Mouse (Mus musculus) lung, postnatal 25 days (tissue): ENCODE measurements around the gene Elmo1.

Experiments
- DNase-seq: peaks from one replicate; pipeline ENCODE4 v3.0.0; 2022; ENCODE audit warnings: low spot score

Gene Elmo1

GRCm38 (mm10) chr13:20537487-20537886 lies 447.1 kb downstream of the Elmo1 start:
- DNase-seq = no peak

GRCm38 (mm10) chr13:20538216-20539070 lies 448.0 kb downstream of the Elmo1 start:
- DNase-seq = no peak

GRCm38 (mm10) chr13:20539631-20540030 lies 449.2 kb downstream of the Elmo1 start:
- DNase-seq = no peak

GRCm38 (mm10) chr13:20546568-20547204 lies 456.3 kb downstream of the Elmo1 start:
- no peak for DNase-seq

- peak; percentile 23 for DNase-seq
These were observed 459.6 kb downstream of the Elmo1 start for GRCm38 (mm10) chr13:20549983-20550382.

GRCm38 (mm10) chr13:20551559-20551958 lies 461.2 kb downstream of the Elmo1 start:
- no peak for DNase-seq

- no peak for DNase-seq
These were observed 465.6 kb downstream of the Elmo1 start for GRCm38 (mm10) chr13:20555853-20556452.

- DNase-seq = no peak
These were observed 466.3 kb downstream of the Elmo1 start for GRCm38 (mm10) chr13:20556739-20557138.

- DNase-seq = no peak
These were observed 466.8 kb downstream of the Elmo1 start for GRCm38 (mm10) chr13:20557156-20557555.

GRCm38 (mm10) chr13:20558376-20558775 lies 468.0 kb downstream of the Elmo1 start:
- DNase-seq = no peak

- DNase-seq = no peak
These were observed 474.0 kb downstream of the Elmo1 start for GRCm38 (mm10) chr13:20564414-20564813.

- DNase-seq = no peak
These were observed 484.8 kb downstream of the Elmo1 start for GRCm38 (mm10) chr13:20575186-20575585.

- no peak for DNase-seq
These were observed 495.5 kb downstream of the Elmo1 start for GRCm38 (mm10) chr13:20585868-20586267.

GRCm38 (mm10) chr13:20586462-20586861 lies 496.1 kb downstream of the Elmo1 start:
- DNase-seq = no peak

- DNase-seq = no peak
These were observed 500.6 kb downstream of the Elmo1 start for GRCm38 (mm10) chr13:20590983-20591382.

GRCm38 (mm10) chr13:20597307-20597706 lies 506.9 kb downstream of the Elmo1 start:
- no peak for DNase-seq

- no peak for DNase-seq
These were observed 508.2 kb downstream of the Elmo1 start for GRCm38 (mm10) chr13:20598618-20599017.

GRCm38 (mm10) chr13:20600246-20600645 lies 509.9 kb downstream of the Elmo1 start:
- no peak for DNase-seq

GRCm38 (mm10) chr13:20601421-20601820 lies 511.0 kb downstream of the Elmo1 start:
- DNase-seq = no peak

GRCm38 (mm10) chr13:20606891-20607290 lies 516.5 kb downstream of the Elmo1 start:
- no peak for DNase-seq

- no peak for DNase-seq
These were observed 518.8 kb downstream of the Elmo1 start for GRCm38 (mm10) chr13:20609003-20609688.
